Mouse (Mus musculus) lung, postnatal 14 days (tissue): Measurements from ENCODE around the gene Bcas1.
"Not testable (repeated sequence)": the region's sequence is repeated elsewhere in the genome, so short reads cannot be mapped to it uniquely, and the experiment has no call there.

Experiments used
- DNase-seq: peaks from one replicate; pipeline ENCODE4 v3.0.0; 2021

The Bcas1 gene

GRCm38 (mm10) chr2:170427704-170428103, at the start of gene Bcas1:
Gene Bcas1 (minus strand): TSS chr2:170427845.
- DNase-seq = no peak

- DNase-seq = no peak
Measured at GRCm38 (mm10) chr2:170476643-170477042, 49.0 kb upstream of the Bcas1 start.

- DNase-seq = peak; percentile 53
Measured at GRCm38 (mm10) chr2:170476215-170476614, 48.6 kb upstream of the Bcas1 start.

GRCm38 (mm10) chr2:170475164-170475563, 47.5 kb upstream of the Bcas1 start:
- no peak for DNase-seq

GRCm38 (mm10) chr2:170474125-170474524, 46.5 kb upstream of the Bcas1 start:
- no peak for DNase-seq

GRCm38 (mm10) chr2:170470591-170470990, 42.9 kb upstream of the Bcas1 start:
- no peak for DNase-seq

- peak; percentile 25 for DNase-seq
Measured at GRCm38 (mm10) chr2:170469616-170470308, 42.1 kb upstream of the Bcas1 start.

- DNase-seq = peak; percentile 10
Measured at GRCm38 (mm10) chr2:170468009-170468408, 40.4 kb upstream of the Bcas1 start.

GRCm38 (mm10) chr2:170464817-170465216, 37.2 kb upstream of the Bcas1 start:
- no peak for DNase-seq

- no peak for DNase-seq
Measured at GRCm38 (mm10) chr2:170461652-170462051, 34.0 kb upstream of the Bcas1 start.

GRCm38 (mm10) chr2:170459805-170460204, 32.2 kb upstream of the Bcas1 start:
- no peak for DNase-seq

GRCm38 (mm10) chr2:170459183-170459582, 31.5 kb upstream of the Bcas1 start:
- no peak for DNase-seq

- not testable (repeated sequence) for DNase-seq
Measured at GRCm38 (mm10) chr2:170453809-170454208, 26.2 kb upstream of the Bcas1 start.

- DNase-seq = peak; percentile 83
Measured at GRCm38 (mm10) chr2:170450933-170451332, 23.3 kb upstream of the Bcas1 start.

GRCm38 (mm10) chr2:170447651-170448050, 20.0 kb upstream of the Bcas1 start:
- DNase-seq = no peak

- DNase-seq = no peak
Measured at GRCm38 (mm10) chr2:170446843-170447383, 19.3 kb upstream of the Bcas1 start.

- DNase-seq = peak; percentile 7
Measured at GRCm38 (mm10) chr2:170445861-170446260, 18.2 kb upstream of the Bcas1 start.

GRCm38 (mm10) chr2:170442535-170442934, 14.9 kb upstream of the Bcas1 start:
- peak; percentile 32 for DNase-seq

- DNase-seq = no peak
Measured at GRCm38 (mm10) chr2:170438782-170439181, 11.1 kb upstream of the Bcas1 start.

GRCm38 (mm10) chr2:170436204-170436603, 8.6 kb upstream of the Bcas1 start:
- DNase-seq = no peak

GRCm38 (mm10) chr2:170432152-170432551, 4.5 kb upstream of the Bcas1 start:
- DNase-seq = no peak

GRCm38 (mm10) chr2:170428966-170429365, 1.3 kb upstream of the Bcas1 start:
- no peak for DNase-seq

- no peak for DNase-seq
Measured at GRCm38 (mm10) chr2:170424131-170424530, 3.5 kb downstream of the Bcas1 start.

GRCm38 (mm10) chr2:170421924-170422323, 5.7 kb downstream of the Bcas1 start:
- no peak for DNase-seq

GRCm38 (mm10) chr2:170418748-170419147, 8.9 kb downstream of the Bcas1 start:
- DNase-seq = peak; percentile 46
